Mouse (Mus musculus): ENCODE results near the gene Myom1. TPM values are rescaled to one million over a fixed set of nuclear protein-coding genes. Genes with fewer than 3 reads are reported as not detected.

Myom1 gene
- polyA plus RNA-seq, 1 experiment from 2014 or later = 224 TPM

GRCm38 (mm10) chr17:71092341-71092740, 89.9 kb downstream of the Myom1 start:
- no peak for ATAC-seq (replicated peaks; ENCODE audit: extremely low read depth, insufficient read depth, low FRiP score)

GRCm38 (mm10) chr17:71093793-71094192, 91.4 kb downstream of the Myom1 start:
- no peak overlapping the region for H3K4me3 ChIP-seq (ENCODE audit: low read length)
- no peaks in the 10 kb centered on the region for H3K9me3 ChIP-seq (replicated peaks; ENCODE audit: control insufficient read depth, low read length)
- no peaks in the 10 kb centered on the region for H3K27me3 ChIP-seq (ENCODE audit: control insufficient read depth, insufficient read depth, low read length)
- no peak; the same call in 1 of the 2 replicates for ATAC-seq (replicated peaks; ENCODE audit: extremely low read depth, insufficient read depth, low FRiP score)
- peaks cover 28% of the 10 kb centered on the region for H3K4me1 ChIP-seq (ENCODE audit: control insufficient read depth, insufficient read depth, low read length)
- peaks cover 35% of the 10 kb centered on the region for H3K36me3 ChIP-seq (ENCODE audit: control insufficient read depth, insufficient read depth)
- WGBS = 50% methylated on average over 5 of the region's 5 CpGs
- H3K9ac ChIP-seq (ENCODE audit: low read length) = no peak overlapping the region
- no peak overlapping the region for H3K4me2 ChIP-seq (ENCODE audit: low read depth, low read length)
- peak overlapping the region; percentile 17; the same call in 1 of the 2 replicates for H3K27ac ChIP-seq (ENCODE audit: low read length)

More at GRCm38 (mm10) chr17:71092341-71092740, 89.9 kb downstream of the Myom1 start:
- peaks cover 28% of the 10 kb centered on the region for H3K4me1 ChIP-seq (ENCODE audit: control insufficient read depth, insufficient read depth, low read length)
- H3K36me3 ChIP-seq (ENCODE audit: control insufficient read depth, insufficient read depth) = peaks cover 37% of the 10 kb centered on the region
- no peak overlapping the region for H3K27ac ChIP-seq (ENCODE audit: low read length)
- H3K9ac ChIP-seq (ENCODE audit: low read length) = no peak overlapping the region
- H3K4me3 ChIP-seq (ENCODE audit: low read length) = no peak overlapping the region
- WGBS = 87% methylated on average over 4 of the region's 4 CpGs
- H3K27me3 ChIP-seq (ENCODE audit: control insufficient read depth, insufficient read depth, low read length) = no peaks in the 10 kb centered on the region
- no peak overlapping the region for H3K4me2 ChIP-seq (ENCODE audit: low read depth, low read length)
- H3K9me3 ChIP-seq (replicated peaks; ENCODE audit: control insufficient read depth, low read length) = no peaks in the 10 kb centered on the region

GRCm38 (mm10) chr17:71094438-71094837, 92.0 kb downstream of the Myom1 start:
- no peak overlapping the region for H3K9ac ChIP-seq (ENCODE audit: low read length)
- H3K27ac ChIP-seq (ENCODE audit: low read length) = no peak overlapping the region
- peaks cover 28% of the 10 kb centered on the region for H3K4me1 ChIP-seq (ENCODE audit: control insufficient read depth, insufficient read depth, low read length)
- ATAC-seq (replicated peaks; ENCODE audit: extremely low read depth, insufficient read depth, low FRiP score) = no peak
- no peak overlapping the region for H3K4me3 ChIP-seq (ENCODE audit: low read length)
- H3K27me3 ChIP-seq (ENCODE audit: control insufficient read depth, insufficient read depth, low read length) = no peaks in the 10 kb centered on the region
- no peaks in the 10 kb centered on the region for H3K9me3 ChIP-seq (replicated peaks; ENCODE audit: control insufficient read depth, low read length)
- 80% methylated on average over 3 of the region's 3 CpGs for WGBS
- H3K36me3 ChIP-seq (ENCODE audit: control insufficient read depth, insufficient read depth) = peaks cover 31% of the 10 kb centered on the region
- no peak overlapping the region for H3K4me2 ChIP-seq (ENCODE audit: low read depth, low read length)

GRCm38 (mm10) chr17:71096557-71097208, 94.2 kb downstream of the Myom1 start:
- H3K4me3 ChIP-seq (ENCODE audit: low read length) = no peak overlapping the region
- H3K4me2 ChIP-seq (ENCODE audit: low read depth, low read length) = no peak overlapping the region
- H3K4me1 ChIP-seq (ENCODE audit: control insufficient read depth, insufficient read depth, low read length) = peaks cover 28% of the 10 kb centered on the region
- H3K36me3 ChIP-seq (ENCODE audit: control insufficient read depth, insufficient read depth) = peaks cover 40% of the 10 kb centered on the region
- no peaks in the 10 kb centered on the region for H3K27me3 ChIP-seq (ENCODE audit: control insufficient read depth, insufficient read depth, low read length)
- WGBS = 69% methylated on average over 8 of the region's 8 CpGs
- H3K9me3 ChIP-seq (replicated peaks; ENCODE audit: control insufficient read depth, low read length) = no peaks in the 10 kb centered on the region
- peak overlapping the region; percentile 61 for H3K27ac ChIP-seq (ENCODE audit: low read length)
- no peak for ATAC-seq (replicated peaks; ENCODE audit: extremely low read depth, insufficient read depth, low FRiP score)
- H3K9ac ChIP-seq (ENCODE audit: low read length) = no peak overlapping the region

- Histone ChIP-seq H3K9me3 (replicated peaks; ENCODE audit: control insufficient read depth, low read length) (no peaks in the 10 kb centered on the region), H3K27me3 (ENCODE audit: control insufficient read depth, insufficient read depth, low read length) (no peaks in the 10 kb centered on the region), H3K4me3 (ENCODE audit: low read length) (no peak overlapping the region), H3K27ac (ENCODE audit: low read length) (peak overlapping the region; percentile 23; the same call in 1 of the 2 replicates), H3K9ac (ENCODE audit: low read length) (no peak overlapping the region), H3K36me3 (ENCODE audit: control insufficient read depth, insufficient read depth) (peaks cover 40% of the 10 kb centered on the region), H3K4me2 (ENCODE audit: low read depth, low read length) (no peak overlapping the region), H3K4me1 (ENCODE audit: control insufficient read depth, insufficient read depth, low read length) (peaks cover 33% of the 10 kb centered on the region)
- 42% methylated on average over 6 of the region's 6 CpGs for WGBS
- no peak for ATAC-seq (replicated peaks; ENCODE audit: extremely low read depth, insufficient read depth, low FRiP score)
These were observed 94.8 kb downstream of the Myom1 start for GRCm38 (mm10) chr17:71097209-71097597.

GRCm38 (mm10) chr17:71098606-71099005, 96.2 kb downstream of the Myom1 start:
- H3K27ac ChIP-seq (ENCODE audit: low read length) = no peak overlapping the region
- no peak for ATAC-seq (replicated peaks; ENCODE audit: extremely low read depth, insufficient read depth, low FRiP score)
- H3K36me3 ChIP-seq (ENCODE audit: control insufficient read depth, insufficient read depth) = peaks cover 32% of the 10 kb centered on the region
- 75% methylated on average over 3 of the region's 3 CpGs for WGBS
- no peak overlapping the region for H3K4me3 ChIP-seq (ENCODE audit: low read length)
- H3K9me3 ChIP-seq (replicated peaks; ENCODE audit: control insufficient read depth, low read length) = no peaks in the 10 kb centered on the region
- peaks cover 35% of the 10 kb centered on the region for H3K4me1 ChIP-seq (ENCODE audit: control insufficient read depth, insufficient read depth, low read length)
- H3K9ac ChIP-seq (ENCODE audit: low read length) = no peak overlapping the region
- no peaks in the 10 kb centered on the region for H3K27me3 ChIP-seq (ENCODE audit: control insufficient read depth, insufficient read depth, low read length)
- no peak overlapping the region for H3K4me2 ChIP-seq (ENCODE audit: low read depth, low read length)

GRCm38 (mm10) chr17:71102571-71103551, 100.4 kb downstream of the Myom1 start:
- Histone ChIP-seq H3K9ac (ENCODE audit: low read length) (no peak overlapping the region), H3K4me3 (ENCODE audit: low read length) (no peak overlapping the region), H3K27me3 (ENCODE audit: control insufficient read depth, insufficient read depth, low read length) (no peaks in the 10 kb centered on the region), H3K9me3 (replicated peaks; ENCODE audit: control insufficient read depth, low read length) (no peaks in the 10 kb centered on the region), H3K4me1 (ENCODE audit: control insufficient read depth, insufficient read depth, low read length) (peaks cover 12% of the 10 kb centered on the region; the same call in 1 of the 2 replicates), H3K27ac (ENCODE audit: low read length) (peak overlapping the region; percentile 63), H3K4me2 (ENCODE audit: low read depth, low read length) (no peak overlapping the region; the same call in 1 of the 2 replicates), H3K36me3 (ENCODE audit: control insufficient read depth, insufficient read depth) (peaks cover 36% of the 10 kb centered on the region)
- WGBS = 13% methylated on average over 17 of the region's 17 CpGs
- peak; percentile 62 for ATAC-seq (replicated peaks; ENCODE audit: extremely low read depth, insufficient read depth, low FRiP score)

- H3K9ac ChIP-seq (ENCODE audit: low read length) = no peak overlapping the region
- no peak for ATAC-seq (replicated peaks; ENCODE audit: extremely low read depth, insufficient read depth, low FRiP score)
- H3K4me2 ChIP-seq (ENCODE audit: low read depth, low read length) = no peak overlapping the region
- 79% methylated on average over 7 of the region's 7 CpGs for WGBS
- no peak overlapping the region for H3K4me3 ChIP-seq (ENCODE audit: low read length)
- peaks cover 12% of the 10 kb centered on the region; the same call in 1 of the 2 replicates for H3K4me1 ChIP-seq (ENCODE audit: control insufficient read depth, insufficient read depth, low read length)
- H3K27ac ChIP-seq (ENCODE audit: low read length) = no peak overlapping the region
- H3K27me3 ChIP-seq (ENCODE audit: control insufficient read depth, insufficient read depth, low read length) = no peaks in the 10 kb centered on the region
- H3K9me3 ChIP-seq (replicated peaks; ENCODE audit: control insufficient read depth, low read length) = no peaks in the 10 kb centered on the region
- H3K36me3 ChIP-seq (ENCODE audit: control insufficient read depth, insufficient read depth) = peaks cover 38% of the 10 kb centered on the region
These were observed 102.9 kb downstream of the Myom1 start for GRCm38 (mm10) chr17:71105297-71105696.

GRCm38 (mm10) chr17:71106250-71106649, 103.8 kb downstream of the Myom1 start:
- no peak for ATAC-seq (replicated peaks; ENCODE audit: extremely low read depth, insufficient read depth, low FRiP score)
- Histone ChIP-seq H3K4me2 (ENCODE audit: low read depth, low read length) (no peak overlapping the region), H3K27ac (ENCODE audit: low read length) (no peak overlapping the region), H3K9ac (ENCODE audit: low read length) (no peak overlapping the region), H3K36me3 (ENCODE audit: control insufficient read depth, insufficient read depth) (peaks cover 35% of the 10 kb centered on the region), H3K27me3 (ENCODE audit: control insufficient read depth, insufficient read depth, low read length) (no peaks in the 10 kb centered on the region), H3K4me1 (ENCODE audit: control insufficient read depth, insufficient read depth, low read length) (peaks cover 12% of the 10 kb centered on the region; the same call in 1 of the 2 replicates), H3K4me3 (ENCODE audit: low read length) (no peak overlapping the region), H3K9me3 (replicated peaks; ENCODE audit: control insufficient read depth, low read length) (no peaks in the 10 kb centered on the region)
- 87% methylated on average over 8 of the region's 8 CpGs for WGBS
